Mouse (Mus musculus) spleen, adult 18-20 months (tissue): ENCODE results near the gene Rtn1.

Source experiments
- DNase-seq, 2 experiments: peaks; one replicate each; pipeline ENCODE4 v3.0.0; 2022; ENCODE audit warnings: mixed read lengths in 2 of 2

The Rtn1 gene

GRCm38 (mm10) chr12:72373916-72374615, 34.8 kb downstream of the Rtn1 start:
- no peak for DNase-seq

- DNase-seq = no peak
Measured at GRCm38 (mm10) chr12:72370081-72370480, 38.8 kb downstream of the Rtn1 start.

DNA sequence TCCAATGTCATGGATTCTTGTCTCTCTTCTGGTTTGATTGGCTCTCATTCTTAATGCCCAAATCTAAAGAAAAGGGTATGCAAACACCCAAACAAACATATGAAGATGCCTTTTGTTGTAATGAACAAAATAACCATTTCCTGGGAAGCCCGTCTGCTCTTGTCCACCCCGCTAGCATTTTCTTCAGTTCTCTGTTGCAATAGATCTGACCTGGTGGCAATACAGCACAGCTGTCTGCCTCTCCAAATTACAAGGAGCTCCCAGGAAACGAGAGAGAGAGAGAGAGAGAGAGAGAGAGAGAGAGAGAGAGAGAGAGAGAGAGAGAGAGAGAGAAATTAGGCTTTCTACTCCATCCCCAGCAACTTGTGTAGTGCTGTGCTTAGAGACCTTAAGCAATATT, 42.1 kb downstream of the Rtn1 start:
- no peak for DNase-seq

DNA sequence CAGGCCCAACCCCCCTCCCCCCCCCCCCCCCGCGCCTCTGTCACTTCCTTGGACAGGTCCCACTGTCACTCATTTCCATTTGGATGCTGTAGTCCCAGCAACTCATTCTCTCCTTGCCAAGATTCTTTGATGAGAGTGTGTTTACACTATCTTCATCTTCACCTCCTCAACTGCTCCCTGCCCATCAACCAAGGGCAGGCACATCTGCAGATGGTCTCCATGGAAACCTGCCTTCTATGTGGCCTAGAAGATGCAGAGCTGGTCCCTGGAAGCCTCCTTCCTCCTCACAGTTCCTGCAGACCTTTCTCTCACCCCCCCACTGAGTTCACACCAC, 42.8 kb downstream of the Rtn1 start:
- DNase-seq = no peak

DNA sequence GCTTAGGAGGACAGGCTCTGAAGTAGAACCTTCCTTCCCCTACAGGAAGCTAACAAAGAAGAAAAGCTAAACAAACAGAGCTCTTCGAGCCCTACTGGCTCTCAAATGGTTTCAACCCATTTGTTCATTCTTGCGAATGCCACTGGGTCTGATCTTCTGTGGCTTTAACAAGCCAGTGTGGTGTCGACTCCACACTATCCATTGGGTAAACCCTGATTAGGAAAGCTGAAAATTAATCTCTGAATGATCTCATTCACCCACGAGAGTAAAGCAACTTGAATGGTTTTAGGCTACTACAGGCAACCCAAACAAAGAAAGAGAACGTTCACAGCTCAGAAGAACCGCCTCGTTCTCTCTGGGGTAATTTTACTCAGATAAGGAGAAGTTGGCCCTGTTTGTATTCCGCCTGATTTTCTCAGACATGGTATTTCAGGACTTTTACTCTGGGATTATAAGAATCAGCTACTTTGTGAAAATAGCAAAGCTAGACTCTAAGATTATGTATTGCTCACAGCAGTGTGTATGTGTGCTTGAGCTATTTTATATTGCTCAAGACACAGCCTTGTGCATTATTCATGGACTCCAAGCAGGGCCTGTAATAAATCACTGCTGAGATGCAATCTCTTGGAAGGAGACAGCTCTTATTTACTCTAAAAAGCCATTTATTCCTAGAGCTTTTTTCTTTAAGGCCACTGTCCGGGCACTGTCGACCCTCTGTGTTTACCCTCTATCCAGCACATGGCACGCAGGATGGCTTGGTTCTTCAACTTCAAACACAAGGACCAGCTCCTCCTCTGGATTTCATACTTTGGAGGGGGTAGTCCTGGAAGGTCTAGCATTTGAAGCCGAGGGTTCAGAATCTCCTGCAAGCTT, 43.4 kb downstream of the Rtn1 start:
- no peak for DNase-seq

- no peak for DNase-seq
Measured at GRCm38 (mm10) chr12:72364543-72364942, 44.3 kb downstream of the Rtn1 start.

DNA sequence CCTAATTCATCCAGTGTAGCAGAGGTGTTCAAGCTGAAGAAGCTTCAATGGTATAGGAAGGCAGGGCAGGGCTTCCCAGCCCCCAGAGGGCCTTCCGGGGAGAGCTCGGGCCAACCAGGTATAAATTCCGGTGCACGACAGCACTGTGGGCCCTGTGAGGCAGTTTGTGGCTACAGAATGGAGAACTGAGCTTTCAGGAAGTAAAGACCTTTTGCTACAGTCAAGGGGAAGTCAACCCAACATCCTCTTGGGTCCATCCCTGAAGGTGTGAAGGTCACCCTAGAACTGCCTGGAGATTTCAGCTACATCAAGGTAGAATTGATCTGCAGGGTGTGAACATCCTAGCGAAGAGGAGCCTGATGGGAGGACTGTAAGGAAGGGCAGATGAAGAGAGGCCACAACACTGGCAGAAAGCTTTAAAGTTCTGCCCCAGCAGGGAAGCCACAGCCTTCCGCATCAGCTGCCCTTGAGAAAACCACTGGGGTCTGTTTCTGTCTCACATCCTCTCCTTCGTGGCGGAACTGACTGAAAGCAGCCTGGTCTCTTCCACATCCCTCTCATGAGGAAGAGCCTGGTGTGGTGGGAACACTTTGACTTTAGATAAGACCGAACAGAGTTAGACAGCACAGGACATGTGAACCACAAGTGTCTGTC, 47.0 kb downstream of the Rtn1 start:
- peak; percentile 39 to 42 for DNase-seq

DNA sequence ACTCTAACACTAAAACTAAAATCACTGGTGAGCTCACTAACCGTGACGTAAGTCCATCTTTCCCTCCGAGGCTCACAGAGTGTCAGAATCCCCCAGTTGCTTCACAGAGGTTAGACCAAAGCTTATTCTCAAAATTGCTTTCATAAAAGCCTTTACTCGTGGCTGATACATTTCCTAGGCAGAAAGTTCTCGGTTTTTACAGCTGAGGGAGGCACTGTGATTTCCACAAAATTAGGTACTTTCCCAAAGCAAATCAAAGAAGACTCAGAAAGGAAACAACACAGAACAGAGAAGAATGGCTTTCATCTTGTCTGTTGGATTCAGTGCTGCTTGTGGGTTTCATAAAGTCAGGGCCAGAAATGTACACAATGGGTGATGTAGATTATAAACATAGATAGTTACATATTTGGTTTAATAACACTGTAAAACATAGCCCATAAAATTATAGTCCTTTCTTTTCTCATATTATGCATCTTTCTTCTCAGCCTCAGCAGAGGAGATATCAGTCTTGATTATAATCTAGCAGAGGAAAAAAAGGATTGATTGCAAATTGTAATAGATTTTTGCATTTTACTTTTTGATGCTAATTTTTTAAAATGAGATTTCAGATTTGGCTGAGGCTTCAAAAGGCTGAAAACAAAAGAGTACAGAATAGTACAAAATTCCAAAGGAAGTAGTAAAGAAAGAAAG, 47.8 kb downstream of the Rtn1 start:
- DNase-seq = no peak

DNA sequence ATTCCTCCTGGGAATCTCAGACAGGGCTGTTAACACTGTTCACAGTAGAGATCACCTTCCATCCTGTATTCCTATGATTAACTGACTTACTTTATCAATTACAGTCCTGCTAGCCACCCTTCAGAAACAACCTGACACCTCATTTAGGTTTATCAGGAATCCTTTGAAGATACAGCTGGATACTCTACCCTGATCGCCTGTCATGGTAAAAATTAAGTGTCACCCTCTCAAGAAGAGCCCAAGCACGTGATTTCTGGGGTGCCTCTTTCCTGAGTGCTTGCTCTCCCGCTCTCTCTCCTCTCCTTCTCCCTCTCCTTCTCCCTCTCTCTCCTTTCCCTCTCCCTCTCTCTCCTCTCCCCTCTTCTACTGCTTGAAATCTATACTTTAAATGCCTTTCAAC, 49.0 kb downstream of the Rtn1 start:
- no peak for DNase-seq

- no peak for DNase-seq
Measured at GRCm38 (mm10) chr12:72357667-72358420, 51.0 kb downstream of the Rtn1 start.

DNA sequence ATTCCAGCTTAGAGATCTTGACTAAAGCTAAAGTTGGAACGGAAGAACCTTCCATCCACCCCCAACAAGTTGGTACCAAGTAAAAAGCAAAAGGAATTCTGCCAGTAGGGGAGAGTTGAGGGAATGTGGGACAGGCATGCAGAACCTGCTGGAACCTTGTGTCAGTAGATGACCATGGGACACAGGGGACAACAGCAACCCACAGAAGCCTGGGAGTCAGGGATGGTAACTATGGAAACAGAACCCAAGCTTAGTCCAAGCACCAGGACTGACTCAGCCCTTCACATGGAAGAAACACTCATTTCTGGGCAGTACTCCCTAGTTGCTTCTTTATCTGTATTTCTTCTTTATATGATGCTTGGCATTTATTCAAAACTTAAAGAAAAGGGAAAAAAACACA, 54.6 kb downstream of the Rtn1 start:
- no peak for DNase-seq

DNA sequence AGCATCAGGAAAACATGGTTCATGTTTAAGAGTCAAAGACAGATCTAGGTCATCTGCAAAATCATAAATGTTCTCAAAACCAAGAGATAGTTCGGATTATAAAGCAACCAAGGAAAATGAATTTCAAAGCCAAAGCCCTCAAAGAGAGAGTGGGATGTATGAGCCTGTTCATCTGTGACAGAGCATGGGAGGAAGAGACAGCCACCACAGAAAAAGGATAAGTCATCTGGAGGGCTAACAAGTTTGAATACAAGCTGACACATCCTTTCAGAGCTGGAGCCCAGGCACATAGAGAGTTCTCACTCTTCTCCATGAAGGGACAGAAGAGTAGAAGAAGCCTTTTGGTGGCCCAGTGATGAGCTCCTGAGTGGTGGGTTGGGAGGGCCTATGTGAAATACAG, 55.3 kb downstream of the Rtn1 start:
- no peak for DNase-seq

DNA sequence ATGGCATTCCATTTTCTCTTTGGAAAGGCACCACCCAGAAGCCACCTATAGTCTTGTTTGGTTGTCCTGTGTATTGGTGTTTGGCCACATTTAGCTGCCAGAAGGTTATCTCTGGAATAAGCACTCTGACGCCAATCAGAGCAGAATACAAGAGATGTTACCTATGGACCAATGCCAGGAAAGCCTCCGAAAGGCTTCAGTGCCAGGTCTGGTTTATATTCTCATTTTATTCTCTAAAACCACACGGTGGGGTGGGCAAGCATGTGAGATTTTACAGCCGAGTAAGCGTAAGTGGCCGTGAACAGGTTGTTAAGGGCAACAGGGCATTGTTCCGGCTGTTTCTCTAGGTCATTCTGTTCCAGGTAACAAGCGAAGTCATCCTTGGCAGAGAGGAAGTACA, 60.3 kb downstream of the Rtn1 start:
- DNase-seq = no peak

GRCm38 (mm10) chr12:72347184-72347583, 61.7 kb downstream of the Rtn1 start:
- DNase-seq = no peak

DNA sequence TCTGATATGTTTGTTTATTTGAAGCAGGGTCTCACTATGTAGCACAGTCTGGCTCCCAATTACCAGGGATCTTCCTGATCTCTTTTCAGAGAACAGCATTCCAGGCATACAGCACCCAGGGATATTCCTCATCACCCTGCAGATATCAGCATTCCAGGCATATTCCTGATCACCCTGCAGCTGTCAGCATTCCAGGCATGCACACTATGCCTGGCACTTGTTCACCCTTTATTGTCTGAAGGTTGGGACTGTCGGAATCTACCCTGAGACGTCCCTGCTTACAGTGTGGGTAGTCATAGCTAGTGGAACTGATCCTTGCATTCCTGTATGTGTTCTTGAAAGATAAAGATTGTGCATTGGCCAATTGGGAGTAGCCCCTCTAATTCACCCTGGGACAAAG, 65.2 kb downstream of the Rtn1 start:
- DNase-seq = no peak

DNA sequence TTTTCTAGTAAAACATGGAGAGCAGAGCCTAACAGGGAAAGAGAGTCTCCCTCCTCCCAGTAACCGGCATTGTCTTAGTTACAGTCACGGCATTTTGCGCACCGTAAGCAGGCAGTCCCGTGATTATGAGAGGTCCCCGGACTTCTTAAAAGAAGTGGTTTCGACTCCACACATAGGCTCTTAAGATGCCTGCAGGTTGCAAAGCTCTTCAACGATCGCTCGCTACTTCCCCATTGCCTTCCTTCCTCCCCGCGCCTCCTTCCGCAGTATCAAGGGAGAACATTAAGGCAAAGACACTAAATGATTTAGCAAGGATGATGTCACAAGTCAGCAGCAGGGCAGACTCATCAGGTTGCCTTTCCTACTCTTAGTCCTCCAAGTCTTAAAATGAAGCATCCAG, 72.8 kb downstream of the Rtn1 start:
- no peak for DNase-seq

DNA sequence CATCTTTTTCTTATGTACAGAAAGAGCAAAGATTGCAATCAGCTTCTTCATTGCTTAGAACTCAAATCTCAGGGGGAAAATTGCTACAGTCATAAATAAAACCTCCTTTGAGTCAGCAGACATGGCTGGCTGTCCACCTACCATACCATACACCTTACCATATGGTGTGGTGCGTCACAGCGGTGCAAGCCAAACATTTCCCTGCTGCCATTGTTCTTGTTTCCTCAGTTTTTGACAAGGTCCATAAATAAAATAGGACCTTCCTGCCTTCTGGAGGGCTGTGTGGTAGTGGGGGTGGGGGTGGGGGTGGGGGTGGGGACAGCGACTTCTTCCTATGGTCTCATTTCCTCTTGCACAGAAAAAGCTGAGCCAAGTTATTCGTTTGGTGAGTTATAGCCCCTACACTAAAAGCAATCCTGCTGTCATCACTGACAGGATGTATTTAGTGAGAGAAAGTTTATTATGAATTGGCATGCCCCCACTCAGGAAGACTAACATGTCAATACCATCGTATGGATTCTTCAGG, 76.3 kb downstream of the Rtn1 start:
- DNase-seq = no peak

GRCm38 (mm10) chr12:72331912-72332487, 76.9 kb downstream of the Rtn1 start:
- DNase-seq = no peak

DNA sequence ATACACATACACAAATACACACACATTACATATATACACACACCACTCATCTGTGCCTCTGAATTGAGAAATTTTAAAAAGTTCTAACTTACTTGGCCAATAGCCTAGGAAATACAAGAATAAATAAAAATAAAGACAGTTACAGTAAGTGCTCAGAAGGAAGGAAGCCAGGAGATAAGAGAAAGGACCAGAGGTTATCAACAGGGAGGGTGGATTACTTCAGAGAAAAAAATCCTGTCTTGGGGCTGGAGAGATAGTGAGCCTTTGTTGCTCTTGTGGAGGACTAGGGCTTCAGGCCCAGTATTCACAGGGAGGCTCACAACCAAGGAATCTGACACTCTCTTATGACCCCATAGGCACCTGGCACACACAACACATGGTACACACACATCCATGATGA, 82.8 kb downstream of the Rtn1 start:
- DNase-seq = no peak

GRCm38 (mm10) chr12:72325025-72325424, 83.8 kb downstream of the Rtn1 start:
- DNase-seq = no peak

GRCm38 (mm10) chr12:72324210-72324871, 84.5 kb downstream of the Rtn1 start:
- DNase-seq = no peak
